Mouse (Mus musculus) thymus, adult 2 months (tissue): ENCODE data around the gene Kcna7. TPM values are rescaled to one million over a fixed set of nuclear protein-coding genes. Genes with fewer than 3 reads are reported as not detected.
"Not testable (repeated sequence)": the region's sequence is repeated elsewhere in the genome, so short reads cannot be mapped to it uniquely, and the experiment has no call there.

Source experiments
- DNase-seq: peaks from one replicate; pipeline ENCODE4 v3.0.0; 2021
- H3K27ac ChIP-seq: fragments of 200-500 bp; 2 replicates; pipeline ENCODE4 v1.5.1; 2012; ENCODE audit warnings: low read length, control low read depth; ENCODE audit not compliant: control insufficient read depth, insufficient read depth
- H3K27me3 ChIP-seq: fragments of 200-500 bp; 2 replicates; pipeline ENCODE4 v1.6.1; 2012; ENCODE audit warnings: mild to moderate bottlenecking, low read length, moderate library complexity, mixed read lengths; ENCODE audit not compliant: control insufficient read depth, insufficient read depth
- H3K36me3 ChIP-seq: fragments of 200-500 bp; 2 replicates; pipeline ENCODE4 v1.6.1; 2012; ENCODE audit warnings: mild to moderate bottlenecking, low read length, moderate library complexity; ENCODE audit not compliant: control insufficient read depth, insufficient read depth
- H3K4me1 ChIP-seq: fragments of 200-500 bp; replicated peaks from 2 replicates; pipeline ENCODE4 v1.6.1; 2012; ENCODE audit warnings: low read length; ENCODE audit not compliant: control insufficient read depth, insufficient read depth
- H3K4me3 ChIP-seq: fragments of 200-500 bp; 2 replicates; pipeline ENCODE4 v1.5.1; 2012; ENCODE audit warnings: mild to moderate bottlenecking, low read length, control low read depth, moderate library complexity; ENCODE audit not compliant: control insufficient read depth, insufficient read depth
- CTCF ChIP-seq: fragments of 200-500 bp; IDR thresholded peaks from 2 replicates; pipeline ENCODE4 v1.5.1; 2012; ENCODE audit warnings: mild to moderate bottlenecking, control low read depth, low read length, moderate library complexity, borderline replicate concordance; ENCODE audit not compliant: control insufficient read depth, poor library complexity, insufficient read depth; ENCODE audit errors: extremely low read depth
- POLR2A ChIP-seq: fragments of 200-500 bp; IDR thresholded peaks from 2 replicates; pipeline ENCODE4 v1.6.1; 2012; ENCODE audit warnings: mild to moderate bottlenecking, low read length, control low read depth, moderate library complexity; ENCODE audit not compliant: control insufficient read depth, poor library complexity, insufficient read depth; ENCODE audit errors: extremely low read depth
- WGBS: fragments of 180-500 bp; shearing (Covaris S2); methylation state at CpG from one replicate; pipeline ENCODE4 v1.1.7; 2018; 5-methylcytosine and 5-hydroxymethylcytosine counted together
- polyA plus RNA-seq: library from polyadenylated mRNA; depleted of rRNA; stranded (reverse); fragments of >200 nt; gene quantifications from 2 replicates; pipeline ENCODE4 v1.2.3, GENCODE M21; 2012

The Kcna7 gene
- polyA plus RNA-seq, 1 experiment: 1.1 TPM

GRCm38 (mm10) chr7:45395129-45395541 lies 10.3 kb upstream of the Kcna7 start:
- DNase-seq: no peak
- TF ChIP-seq CTCF: 0 out of 2 replicates have a peak, but pooled peaks have one; percentile 5
- TF ChIP-seq POLR2A: no peak
- WGBS: 0% methylated on average over 20 of the region's 20 CpGs
- peaks cover 19% of the 10 kb centered on the region for H3K36me3 ChIP-seq
- H3K27me3 ChIP-seq: no peaks in the 10 kb centered on the region
- H3K4me3 ChIP-seq: peak overlapping the region; percentile 55
- H3K4me1 ChIP-seq: peaks cover 10% of the 10 kb centered on the region
- peak overlapping the region; percentile 76 for H3K27ac ChIP-seq

- Histone ChIP-seq H3K27ac (peak within 1 kb of the TSS; percentile 76), H3K4me3 (peak within 1 kb of the TSS; percentile 55)
- WGBS: under 1% methylated on average over 60 of the region's 60 CpGs
These were observed 9.7 kb upstream of the Kcna7 start, which contains the start of gene Snrnp70 for GRCm38 (mm10) chr7:45395578-45396336. Gene Snrnp70 (minus strand): TSS chr7:45395742.

DNA sequence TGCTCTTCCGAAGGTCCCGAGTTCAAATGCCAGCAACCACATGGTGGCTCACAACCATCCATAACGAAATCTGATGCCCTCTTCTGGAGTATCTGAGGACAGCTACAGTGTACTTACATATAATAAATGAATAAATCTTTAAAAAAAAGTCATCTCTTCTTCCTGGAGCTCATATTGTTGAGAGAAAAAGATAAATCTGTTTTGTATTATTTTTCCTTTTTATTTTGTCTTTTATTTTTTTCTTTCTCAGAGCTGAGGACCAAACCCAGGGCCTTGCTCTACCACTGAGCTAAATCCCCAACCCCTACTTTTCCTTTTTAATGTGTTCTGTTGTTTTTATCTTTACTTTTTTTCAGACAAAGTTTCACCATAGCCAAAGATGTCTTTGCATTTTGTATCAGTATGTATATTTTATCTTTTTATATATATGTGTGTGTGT lies 9.1 kb upstream of the Kcna7 start:
- H3K27ac ChIP-seq: not testable (repeated sequence)

More at GRCm38 (mm10) chr7:45395578-45396336, 9.7 kb upstream of the Kcna7 start, which contains the start of gene Snrnp70:
- peaks cover 13% of the 10 kb centered on the region for H3K36me3 ChIP-seq
- H3K27me3 ChIP-seq: no peaks in the 10 kb centered on the region
- DNase-seq: peak; percentile 100
- peaks cover 10% of the 10 kb centered on the region for H3K4me1 ChIP-seq
- 0 out of 2 replicates have a peak, but pooled peaks have one; percentile 18 for TF ChIP-seq CTCF
- peak; percentile 91 for TF ChIP-seq POLR2A

GRCm38 (mm10) chr7:45396787-45397186 lies 8.7 kb upstream of the Kcna7 start:
- DNase-seq: no peak
- Histone ChIP-seq H3K27me3 (no peaks in the 10 kb centered on the region), H3K4me1 (peaks cover 10% of the 10 kb centered on the region), H3K27ac (no peak overlapping the region), H3K4me3 (no peak overlapping the region), H3K36me3 (peaks cover 6% of the 10 kb centered on the region)
- WGBS: 56% methylated on average over 2 of the region's 2 CpGs
- no peak for TF ChIP-seq CTCF
- no peak for TF ChIP-seq POLR2A

More for the DNA sequence above, 9.1 kb upstream of the Kcna7 start:
- not testable (repeated sequence) for DNase-seq, H3K27me3 ChIP-seq, H3K4me1 ChIP-seq, H3K36me3 ChIP-seq
- 3% methylated on average over 3 of the region's 3 CpGs for WGBS
- H3K4me3 ChIP-seq: peak overlapping the region; percentile 48

DNA sequence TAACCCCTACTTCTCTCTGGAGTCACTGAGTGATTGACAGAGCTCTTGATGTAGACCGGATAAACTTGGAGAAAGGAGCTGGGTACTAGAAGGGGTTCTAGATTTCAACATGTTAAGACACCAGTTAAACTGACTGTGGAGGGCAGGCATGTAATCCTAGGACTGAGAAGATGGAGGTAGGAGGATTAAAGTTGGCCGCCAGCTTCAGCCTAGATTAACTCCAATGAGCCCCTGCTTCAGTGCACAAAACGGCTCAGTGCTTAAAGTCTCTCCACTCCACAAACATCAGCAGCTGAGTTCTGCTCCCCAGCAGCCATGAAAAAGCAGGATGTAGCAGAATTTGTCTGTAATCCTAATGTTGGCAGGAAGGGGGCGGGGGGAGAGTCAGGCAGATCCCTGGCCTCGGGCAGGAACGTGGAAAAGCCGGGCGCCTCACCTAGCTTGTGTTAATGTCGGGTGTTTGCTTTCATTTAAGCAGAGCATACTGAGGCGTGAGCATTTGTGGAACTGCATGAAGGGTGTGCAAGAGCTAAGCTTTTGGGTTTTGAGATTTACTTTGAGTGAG lies 3.9 kb upstream of the Kcna7 start:
- Histone ChIP-seq H3K4me1 (peaks cover 4% of the 10 kb centered on the region; the same call in 1 of the 2 replicates), H3K27me3 (peaks cover 13% of the 10 kb centered on the region), H3K4me3 (no peak overlapping the region), H3K36me3 (no peaks in the 10 kb centered on the region), H3K27ac (no peak overlapping the region)
- no peak for TF ChIP-seq POLR2A
- no peak for TF ChIP-seq CTCF
- no peak for DNase-seq
- 79% methylated on average over 10 of the region's 10 CpGs for WGBS

GRCm38 (mm10) chr7:45403532-45404261 lies 1.8 kb upstream of the Kcna7 start:
- WGBS: 41% methylated on average over 6 of the region's 6 CpGs
- Histone ChIP-seq H3K36me3 (no peaks in the 10 kb centered on the region), H3K27ac (no peak overlapping the region), H3K27me3 (peaks cover 19% of the 10 kb centered on the region), H3K4me1 (peaks cover 6% of the 10 kb centered on the region; the same call in 1 of the 2 replicates), H3K4me3 (no peak overlapping the region)
- peak; percentile 67 for DNase-seq
- TF ChIP-seq CTCF: no peak
- no peak for TF ChIP-seq POLR2A
